Mouse (Mus musculus) intestine, embryonic 14.5 days (tissue): Measurements from ENCODE around the gene Nms. TPM values are rescaled to one million over a fixed set of nuclear protein-coding genes. Genes with fewer than 3 reads are reported as not detected.

Source experiments
- ATAC-seq: fragments of 200-750 bp; cut with Nextera tagmentation; replicated peaks from 2 replicates; pipeline ENCODE4 v1.8.0; 2017; ENCODE audit warnings: low read depth, moderate number of reproducible peaks, moderate TSS enrichment, moderate library complexity; ENCODE audit not compliant: low FRiP score, low TSS enrichment
- DNase-seq: peaks from one replicate; pipeline ENCODE4 v3.0.0-alpha.2; 2018; ENCODE audit warnings: low spot score
- H3K27ac ChIP-seq: fragments of 300-500 bp; sonication (generic); 2 replicates; pipeline ENCODE4 v1.5.1; 2014; ENCODE audit warnings: low read depth, mild to moderate bottlenecking, control low read depth
- H3K27me3 ChIP-seq: fragments of 300-500 bp; sonication (generic); replicated peaks from 2 replicates; pipeline ENCODE4 v1.6.1; 2014; ENCODE audit warnings: low read length, control low read depth; ENCODE audit not compliant: control insufficient read depth, insufficient read depth
- H3K36me3 ChIP-seq: fragments of 300-500 bp; sonication (generic); 2 replicates; pipeline ENCODE4 v1.6.1; 2014; ENCODE audit warnings: low read length, control low read depth; ENCODE audit not compliant: control insufficient read depth, insufficient read depth
- H3K4me1 ChIP-seq: fragments of 300-500 bp; sonication (generic); replicated peaks from 2 replicates; pipeline ENCODE4 v1.6.1; 2014; ENCODE audit warnings: low read length, control low read depth, mixed read lengths; ENCODE audit not compliant: control insufficient read depth, insufficient read depth
- H3K4me2 ChIP-seq: fragments of 300-500 bp; sonication (generic); 2 replicates; pipeline ENCODE4 v1.6.1; 2014; ENCODE audit warnings: low read length
- H3K4me3 ChIP-seq: fragments of 300-500 bp; sonication (generic); 2 replicates; pipeline ENCODE4 v1.5.1; 2014; ENCODE audit warnings: low read depth, low read length, control low read depth, mixed read lengths
- H3K9ac ChIP-seq: fragments of 300-500 bp; sonication (generic); 2 replicates; pipeline ENCODE4 v1.6.1; 2014; ENCODE audit warnings: mild to moderate bottlenecking, low read length
- H3K9me3 ChIP-seq: fragments of 300-500 bp; sonication (generic); 2 replicates; pipeline ENCODE4 v1.6.1; 2016; ENCODE audit warnings: low read length, control low read depth; ENCODE audit not compliant: control insufficient read depth
- WGBS: fragments of 180-500 bp; shearing (Covaris S2); extraction: QIAGEN DNeasy Blood & Tissue Kit; methylation state at CpG from one replicate; pipeline ENCODE4 v1.1.7; 2014; 5-methylcytosine and 5-hydroxymethylcytosine counted together
- polyA plus RNA-seq: library from polyadenylated mRNA; unstranded; fragments of >200 nt; fragmentation: Nextera tagmentation; extraction: Ambion mirVana; gene quantifications from 2 replicates; pipeline ENCODE4 v1.2.1, GENCODE M21; 2014

Gene Nms
- not detected in 2 replicates for polyA plus RNA-seq

- H3K36me3 ChIP-seq = no peaks in the 10 kb centered on the region
- H3K27me3 ChIP-seq = no peaks in the 10 kb centered on the region
- H3K4me3 ChIP-seq = no peak within 1 kb of the TSS
- no peak within 1 kb of the TSS for H3K27ac ChIP-seq
- H3K4me2 ChIP-seq = no peak within 1 kb of the TSS
- no peak within 1 kb of the TSS for H3K9ac ChIP-seq
- 72% methylated on average over 6 of the region's 6 CpGs for WGBS
- DNase-seq (no peak), ATAC-seq (no peak)
- no peaks in the 10 kb centered on the region for H3K4me1 ChIP-seq
- no peaks in the 10 kb centered on the region for H3K9me3 ChIP-seq
These were observed at the start of gene Nms for GRCm38 (mm10) chr1:38938849-38939248. Gene Nms, plus strand, starts transcription at chr1:38939149.

GRCm38 (mm10) chr1:38891444-38891843 lies 47.5 kb upstream of the Nms start:
- ATAC-seq = no peak
- H3K9ac ChIP-seq = no peak overlapping the region
- H3K36me3 ChIP-seq = no peaks in the 10 kb centered on the region
- H3K27me3 ChIP-seq = no peaks in the 10 kb centered on the region
- no peak overlapping the region for H3K4me2 ChIP-seq
- no peak overlapping the region for H3K27ac ChIP-seq
- DNase-seq = no peak
- H3K4me3 ChIP-seq = no peak overlapping the region
- H3K4me1 ChIP-seq = no peaks in the 10 kb centered on the region
- 92% methylated on average over 5 of the region's 5 CpGs for WGBS
- H3K9me3 ChIP-seq = no peaks in the 10 kb centered on the region

GRCm38 (mm10) chr1:38893081-38893480 lies 45.9 kb upstream of the Nms start:
- WGBS = 64% methylated on average over 5 of the region's 5 CpGs
- ATAC-seq (no peak), DNase-seq (no peak)
- no peaks in the 10 kb centered on the region; the same call in 1 of the 2 replicates for H3K27me3 ChIP-seq
- H3K4me3 ChIP-seq = no peak overlapping the region
- H3K36me3 ChIP-seq = no peaks in the 10 kb centered on the region
- no peaks in the 10 kb centered on the region for H3K9me3 ChIP-seq
- no peak overlapping the region for H3K9ac ChIP-seq
- H3K4me2 ChIP-seq = no peak overlapping the region
- no peaks in the 10 kb centered on the region for H3K4me1 ChIP-seq
- no peak overlapping the region for H3K27ac ChIP-seq

- WGBS = under 1% methylated on average over 67 of the region's 67 CpGs
- DNase-seq = peak; percentile 83
- Histone ChIP-seq H3K4me1 (no peaks in the 10 kb centered on the region), H3K27ac (no peak within 1 kb of the TSS), H3K4me2 (peak within 1 kb of the TSS; percentile 82), H3K27me3 (no peaks in the 10 kb centered on the region; the same call in 1 of the 2 replicates), H3K9me3 (no peaks in the 10 kb centered on the region), H3K9ac (peak within 1 kb of the TSS; percentile 51), H3K36me3 (no peaks in the 10 kb centered on the region), H3K4me3 (peak within 1 kb of the TSS; percentile 60)
- ATAC-seq = peak; percentile 90
These were observed 41.3 kb upstream of the Nms start, which contains the start of gene Chst10 for GRCm38 (mm10) chr1:38897431-38898248. Gene Chst10, minus strand, starts transcription at chr1:38898161.

- no peaks in the 10 kb centered on the region for H3K36me3 ChIP-seq
- H3K4me2 ChIP-seq = no peak overlapping the region
- H3K4me1 ChIP-seq = no peaks in the 10 kb centered on the region
- DNase-seq (no peak), ATAC-seq (no peak)
- H3K4me3 ChIP-seq = no peak overlapping the region
- no peak overlapping the region for H3K9ac ChIP-seq
- 65% methylated on average over 5 of the region's 5 CpGs for WGBS
- no peak overlapping the region for H3K27ac ChIP-seq
- H3K27me3 ChIP-seq = no peaks in the 10 kb centered on the region
- H3K9me3 ChIP-seq = no peaks in the 10 kb centered on the region
These were observed 36.4 kb upstream of the Nms start for GRCm38 (mm10) chr1:38902571-38902970.

GRCm38 (mm10) chr1:38903985-38904384 lies 35.0 kb upstream of the Nms start:
- Histone ChIP-seq H3K4me2 (no peak overlapping the region), H3K4me3 (no peak overlapping the region), H3K9ac (no peak overlapping the region), H3K27ac (no peak overlapping the region), H3K27me3 (no peaks in the 10 kb centered on the region), H3K36me3 (no peaks in the 10 kb centered on the region), H3K4me1 (no peaks in the 10 kb centered on the region), H3K9me3 (no peaks in the 10 kb centered on the region)
- DNase-seq = no peak
- 72% methylated on average over 2 of the region's 2 CpGs for WGBS
- no peak for ATAC-seq

GRCm38 (mm10) chr1:38928996-38929395 lies 10.0 kb upstream of the Nms start:
- DNase-seq = no peak
- Histone ChIP-seq H3K36me3 (no peaks in the 10 kb centered on the region), H3K27me3 (no peaks in the 10 kb centered on the region), H3K4me2 (no peak overlapping the region), H3K4me3 (no peak overlapping the region), H3K4me1 (no peaks in the 10 kb centered on the region), H3K27ac (no peak overlapping the region), H3K9ac (no peak overlapping the region), H3K9me3 (no peaks in the 10 kb centered on the region)
- ATAC-seq = no peak
- WGBS = 92% methylated on average over 4 of the region's 4 CpGs

- no peaks in the 10 kb centered on the region for H3K4me1 ChIP-seq
- no peaks in the 10 kb centered on the region for H3K36me3 ChIP-seq
- no peak overlapping the region for H3K27ac ChIP-seq
- no peaks in the 10 kb centered on the region for H3K27me3 ChIP-seq
- H3K9me3 ChIP-seq = no peaks in the 10 kb centered on the region
- H3K4me3 ChIP-seq = no peak overlapping the region
- 67% methylated on average over 4 of the region's 4 CpGs for WGBS
- DNase-seq (no peak), ATAC-seq (no peak)
- no peak overlapping the region for H3K4me2 ChIP-seq
- no peak overlapping the region for H3K9ac ChIP-seq
These were observed 9.5 kb upstream of the Nms start for GRCm38 (mm10) chr1:38929468-38929867.

GRCm38 (mm10) chr1:38930767-38931166 lies 8.2 kb upstream of the Nms start:
- 57% methylated on average over 8 of the region's 8 CpGs for WGBS
- Histone ChIP-seq H3K4me3 (no peak overlapping the region), H3K4me2 (no peak overlapping the region), H3K27me3 (no peaks in the 10 kb centered on the region), H3K9me3 (no peaks in the 10 kb centered on the region), H3K4me1 (no peaks in the 10 kb centered on the region), H3K36me3 (no peaks in the 10 kb centered on the region), H3K27ac (no peak overlapping the region), H3K9ac (no peak overlapping the region)
- DNase-seq (peak; percentile 55), ATAC-seq (peak; percentile 76; the same call in 1 of the 2 replicates)
